Mouse (Mus musculus) midbrain, postnatal 0 days (tissue): Measurements from ENCODE around the gene Adamts15. TPM values are rescaled to one million over a fixed set of nuclear protein-coding genes. Genes with fewer than 3 reads are reported as not detected.

Experiments
- ATAC-seq: fragments of 200-750 bp; cut with Nextera tagmentation; 2 replicates; pipeline ENCODE4 v1.8.0; 2017; ENCODE audit warnings: moderate number of reproducible peaks, mild to moderate bottlenecking, moderate TSS enrichment, moderate library complexity; ENCODE audit not compliant: low FRiP score
- DNase-seq: peaks from one replicate; pipeline ENCODE4 v3.0.0-alpha.2; 2015; ENCODE audit warnings: low spot score
- H3K27ac ChIP-seq: fragments of 300-500 bp; sonication (generic); 2 replicates; pipeline ENCODE4 v1.5.1; 2014; ENCODE audit warnings: low read depth, mild to moderate bottlenecking, low read length, mixed read lengths
- H3K27me3 ChIP-seq: fragments of 300-500 bp; sonication (generic); 2 replicates; pipeline ENCODE4 v1.6.1; 2014; ENCODE audit warnings: low read length, control low read depth, mixed read lengths; ENCODE audit not compliant: insufficient read depth
- H3K36me3 ChIP-seq: fragments of 300-500 bp; sonication (generic); 2 replicates; pipeline ENCODE4 v1.6.1; 2014; ENCODE audit warnings: low read length, control low read depth, mixed read lengths; ENCODE audit not compliant: insufficient read depth
- H3K4me1 ChIP-seq: fragments of 300-500 bp; sonication (generic); 2 replicates; pipeline ENCODE4 v1.6.1; 2014; ENCODE audit warnings: mild to moderate bottlenecking, control low read depth, antibody characterized with exemption, low read length, mixed read lengths; ENCODE audit not compliant: insufficient read depth
- H3K4me2 ChIP-seq: fragments of 300-500 bp; sonication (generic); 2 replicates; pipeline ENCODE4 v1.6.1; 2014; ENCODE audit warnings: low read depth, mild to moderate bottlenecking, low read length, mixed read lengths; ENCODE audit not compliant: poor library complexity, severe bottlenecking
- H3K4me3 ChIP-seq: fragments of 300-500 bp; sonication (generic); 2 replicates; pipeline ENCODE4 v1.5.1; 2014; ENCODE audit warnings: low read depth, mild to moderate bottlenecking, low read length, moderate library complexity
- H3K9ac ChIP-seq: fragments of 300-500 bp; sonication (generic); replicated peaks from 2 replicates; pipeline ENCODE4 v1.6.1; 2014; ENCODE audit warnings: mild to moderate bottlenecking, low read length, moderate library complexity, mixed read lengths; ENCODE audit not compliant: poor library complexity, severe bottlenecking
- H3K9me3 ChIP-seq: fragments of 300-500 bp; sonication (generic); 2 replicates; pipeline ENCODE4 v1.6.1; 2016; ENCODE audit warnings: low read length, control low read depth
- CTCF ChIP-seq: IDR thresholded peaks from 2 replicates; pipeline ENCODE4 v1.5.1; 2016; ENCODE audit warnings: antibody characterized with exemption, mild to moderate bottlenecking
- WGBS: fragments of 180-500 bp; shearing (Covaris S2); extraction: QIAGEN DNeasy Blood & Tissue Kit; methylation state at CpG from one replicate; pipeline ENCODE4 v1.1.7; 2014; 5-methylcytosine and 5-hydroxymethylcytosine counted together
- polyA plus RNA-seq: library from polyadenylated mRNA; unstranded; fragments of >200 nt; fragmentation: Nextera tagmentation; extraction: Ambion mirVana; gene quantifications from 2 replicates; pipeline ENCODE4 v1.2.1, GENCODE M21; 2015
- total RNA-seq: library from RNA; depleted of rRNA; stranded (reverse); fragments of >200 nt; gene quantifications from 2 replicates; pipeline ENCODE4 v1.2.3, GENCODE M21; 2014

Adamts15 gene
- total and polyA plus RNA-seq, 2 experiments from 2014 or later = 4.7 to 18.3 TPM

DNA sequence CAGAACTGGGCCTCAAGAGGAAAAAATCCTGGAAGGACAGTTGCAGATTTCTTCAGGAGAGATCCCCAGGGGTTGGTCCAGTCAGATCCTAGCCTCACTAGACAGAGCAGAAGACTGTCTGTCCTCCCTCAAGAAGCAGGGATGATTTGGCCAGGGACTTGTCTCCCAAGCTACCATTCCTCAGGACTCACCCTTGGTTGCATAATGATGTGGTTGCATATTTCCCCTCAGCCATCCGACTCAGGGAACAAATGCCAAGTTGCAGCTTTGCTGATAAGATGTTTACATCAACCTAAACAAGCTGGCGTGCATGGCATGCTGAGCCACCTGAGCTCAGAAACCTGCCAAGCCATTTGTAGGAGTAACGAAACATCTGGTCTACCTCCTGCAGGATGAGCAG lies 27.2 kb upstream of the Adamts15 start:
- 82% methylated on average over 3 of the region's 3 CpGs for WGBS

DNA sequence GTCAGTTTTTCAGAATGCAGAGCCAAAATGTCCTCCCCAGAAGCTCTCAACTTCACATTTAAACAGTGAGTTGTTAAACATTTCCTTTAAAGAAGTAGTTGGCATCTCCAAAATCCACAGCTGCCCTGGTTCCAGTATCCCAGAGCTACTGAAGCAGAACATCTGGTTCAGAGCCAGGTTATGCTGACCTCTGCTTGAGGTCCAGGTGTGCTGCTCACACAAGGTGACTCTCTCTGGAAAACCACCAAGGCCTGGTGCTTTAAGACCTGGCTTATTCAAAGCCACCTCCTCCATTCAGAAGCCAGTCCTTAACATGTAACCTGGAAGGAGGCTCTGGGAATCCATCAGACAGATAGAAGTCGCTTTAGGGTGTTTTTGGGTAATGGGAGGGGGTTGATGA lies 23.0 kb upstream of the Adamts15 start:
- H3K4me2 ChIP-seq = no peak overlapping the region
- no peaks in the 10 kb centered on the region for H3K36me3 ChIP-seq
- DNase-seq (no peak), ATAC-seq (no peak)
- 0 out of 2 replicates have a peak, but pooled peaks cover 3% of the 10 kb centered on the region for H3K4me1 ChIP-seq
- H3K27me3 ChIP-seq = peaks cover 22% of the 10 kb centered on the region
- no peak overlapping the region for H3K4me3 ChIP-seq
- no peaks in the 10 kb centered on the region for H3K9me3 ChIP-seq
- H3K9ac ChIP-seq = no peak overlapping the region
- WGBS = 72% methylated on average over 1 of the region's 1 CpGs
- no peak for TF ChIP-seq CTCF
- no peak overlapping the region for H3K27ac ChIP-seq

More for the DNA sequence above, 27.2 kb upstream of the Adamts15 start:
- Histone ChIP-seq H3K4me1 (no peaks in the 10 kb centered on the region), H3K4me2 (no peak overlapping the region), H3K27ac (no peak overlapping the region), H3K9me3 (no peaks in the 10 kb centered on the region), H3K4me3 (no peak overlapping the region), H3K9ac (no peak overlapping the region), H3K36me3 (no peaks in the 10 kb centered on the region), H3K27me3 (peaks cover 5% of the 10 kb centered on the region)
- TF ChIP-seq CTCF = no peak
- DNase-seq (no peak), ATAC-seq (no peak)

DNA sequence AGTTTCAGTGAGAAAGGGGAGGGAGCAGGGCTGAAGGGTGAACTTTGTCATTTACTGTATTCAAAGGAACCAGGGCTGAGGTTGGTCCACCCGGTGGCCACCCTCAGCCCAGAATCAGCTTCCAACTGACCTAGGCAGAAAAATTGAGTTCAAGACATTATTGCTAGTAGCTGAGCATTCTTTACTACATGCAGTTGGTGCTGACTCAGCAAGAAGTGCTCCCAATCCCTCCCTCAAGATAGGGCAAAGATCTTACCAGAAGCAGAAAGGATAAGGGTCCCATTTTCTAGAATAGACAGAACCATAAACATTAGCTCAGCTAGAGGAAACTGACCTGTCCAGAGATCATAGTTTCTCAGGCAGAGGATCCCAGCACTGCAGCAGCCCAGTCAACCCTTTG lies 22.0 kb upstream of the Adamts15 start:
- Histone ChIP-seq H3K9me3 (no peaks in the 10 kb centered on the region), H3K4me2 (peak overlapping the region; percentile 98; the same call in 1 of the 2 replicates), H3K9ac (no peak overlapping the region), H3K27ac (no peak overlapping the region), H3K27me3 (peaks cover 22% of the 10 kb centered on the region), H3K36me3 (no peaks in the 10 kb centered on the region), H3K4me1 (0 out of 2 replicates have a peak, but pooled peaks cover 3% of the 10 kb centered on the region), H3K4me3 (no peak overlapping the region)
- ATAC-seq = no peak
- no peak for TF ChIP-seq CTCF
- DNase-seq = no peak
- 32% methylated on average over 1 of the region's 1 CpGs for WGBS

DNA sequence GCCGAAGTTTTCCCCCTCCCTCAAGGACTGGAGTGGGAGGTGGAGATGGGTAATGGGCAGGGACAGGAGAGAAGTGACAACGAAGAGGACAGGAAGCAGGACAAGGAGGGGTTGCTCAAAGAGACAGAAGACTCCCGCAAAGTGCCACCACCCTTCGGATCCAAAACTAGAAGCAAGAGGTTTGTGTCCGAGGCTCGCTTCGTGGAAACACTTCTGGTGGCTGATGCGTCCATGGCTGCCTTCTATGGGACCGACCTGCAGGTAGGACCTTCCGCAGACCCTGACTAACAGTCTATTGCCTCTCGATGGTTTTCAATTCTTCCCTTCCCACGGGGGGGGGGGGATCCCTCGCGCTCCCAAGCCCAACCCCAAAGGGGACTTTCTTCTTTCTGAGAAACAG lies 21.1 kb upstream of the Adamts15 start:
- no peak for TF ChIP-seq CTCF
- Histone ChIP-seq H3K4me3 (peak overlapping the region; percentile 71), H3K4me1 (0 out of 2 replicates have a peak, but pooled peaks cover 3% of the 10 kb centered on the region), H3K9ac (peak overlapping the region; percentile 64; the same call in 1 of the 2 replicates), H3K27ac (no peak overlapping the region), H3K36me3 (no peaks in the 10 kb centered on the region), H3K9me3 (no peaks in the 10 kb centered on the region), H3K4me2 (peak overlapping the region; percentile 98), H3K27me3 (peaks cover 22% of the 10 kb centered on the region)
- DNase-seq (no peak), ATAC-seq (no peak)
- WGBS = under 1% methylated on average over 14 of the region's 14 CpGs

DNA sequence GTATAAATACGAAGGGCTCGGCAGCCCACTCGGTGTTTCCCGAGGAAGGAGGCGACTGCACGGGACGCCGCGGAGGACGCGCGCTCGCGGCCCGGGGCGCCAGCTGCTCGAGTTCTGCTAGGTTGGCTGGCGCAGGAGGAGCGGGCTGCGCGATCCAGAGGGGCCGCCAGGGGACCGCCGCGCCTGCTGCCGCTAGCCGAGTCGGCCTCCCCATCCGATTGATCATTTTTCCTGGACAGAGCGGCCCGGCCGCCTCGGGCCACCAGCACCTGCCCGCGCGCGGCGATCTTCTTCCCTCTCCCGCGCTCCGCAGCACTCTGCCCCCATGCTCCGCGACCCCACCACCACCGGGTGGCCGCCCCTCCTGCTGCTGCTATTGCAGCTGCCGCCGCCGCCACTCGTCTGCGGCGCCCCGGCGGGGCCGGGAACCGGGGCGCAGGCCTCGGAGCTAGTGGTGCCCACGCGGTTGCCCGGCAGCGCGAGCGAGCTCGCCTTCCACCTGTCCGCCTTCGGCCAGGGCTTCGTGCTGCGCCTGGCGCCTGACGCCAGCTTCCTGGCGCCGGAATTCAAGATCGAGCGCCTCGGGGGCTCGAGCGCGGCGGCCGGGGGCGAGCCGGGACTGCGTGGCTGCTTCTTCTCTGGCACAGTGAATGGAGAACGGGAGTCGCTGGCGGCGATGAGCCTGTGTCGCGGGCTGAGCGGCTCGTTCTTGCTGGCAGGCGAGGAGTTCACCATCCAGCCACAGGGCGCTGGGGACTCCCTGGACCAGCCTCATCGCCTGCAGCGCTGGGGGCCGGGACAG lies 20.5 kb upstream of the Adamts15 start, which contains the start of gene Adamts8:
Adamts8 (plus strand) TSS at position 51 of the 802 bp plus-strand sequence.
- H3K9me3 ChIP-seq = no peaks in the 10 kb centered on the region
- H3K4me1 ChIP-seq = 0 out of 2 replicates have a peak, but pooled peaks cover 3% of the 10 kb centered on the region
- no peak within 1 kb of the TSS for H3K27ac ChIP-seq
- TF ChIP-seq CTCF = peak; percentile 63
- peak; percentile 74 for ATAC-seq
- peak within 1 kb of the TSS; percentile 71 for H3K4me3 ChIP-seq
- peak within 1 kb of the TSS; percentile 64 for H3K9ac ChIP-seq
- H3K4me2 ChIP-seq = peak within 1 kb of the TSS; percentile 98
- WGBS = under 1% methylated on average over 95 of the region's 96 CpGs
- no peaks in the 10 kb centered on the region for H3K36me3 ChIP-seq
- peak; percentile 58 for DNase-seq
- peaks cover 22% of the 10 kb centered on the region for H3K27me3 ChIP-seq

DNA sequence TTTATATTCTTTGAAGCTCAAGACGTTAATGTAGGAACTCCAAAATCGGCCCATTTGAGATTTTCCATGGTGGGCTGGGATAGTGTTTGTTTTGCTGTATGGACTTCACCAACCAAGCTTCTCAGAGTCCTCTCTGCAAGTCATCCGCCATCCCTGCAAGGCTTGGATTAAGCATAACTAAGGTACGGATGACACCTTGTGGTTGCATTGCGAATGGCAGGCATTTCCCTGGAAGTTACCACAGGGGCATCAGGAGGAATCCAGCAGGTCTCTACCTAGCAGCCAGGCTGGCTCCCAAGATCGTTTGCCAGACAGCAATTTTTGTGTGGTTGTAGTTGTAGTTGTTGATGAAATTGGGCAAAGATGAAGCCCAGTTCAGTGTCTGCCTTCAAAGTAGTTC lies 18.1 kb upstream of the Adamts15 start:
- no peak overlapping the region for H3K4me2 ChIP-seq
- DNase-seq (peak; percentile 93), ATAC-seq (peak; percentile 57; the same call in 1 of the 2 replicates)
- no peak overlapping the region for H3K27ac ChIP-seq
- no peak overlapping the region for H3K9ac ChIP-seq
- H3K27me3 ChIP-seq = peaks cover 22% of the 10 kb centered on the region
- WGBS = 5% methylated on average over 6 of the region's 6 CpGs
- H3K4me1 ChIP-seq = 0 out of 2 replicates have a peak, but pooled peaks cover 3% of the 10 kb centered on the region
- peak; percentile 99 for TF ChIP-seq CTCF
- no peaks in the 10 kb centered on the region for H3K36me3 ChIP-seq
- H3K4me3 ChIP-seq = no peak overlapping the region
- H3K9me3 ChIP-seq = no peaks in the 10 kb centered on the region
